Mouse (Mus musculus): ENCODE results near the gene Grip1.
"Not testable (repeated sequence)": the region's sequence is repeated elsewhere in the genome, so short reads cannot be mapped to it uniquely, and the experiment has no call there.

Gene Grip1

DNA sequence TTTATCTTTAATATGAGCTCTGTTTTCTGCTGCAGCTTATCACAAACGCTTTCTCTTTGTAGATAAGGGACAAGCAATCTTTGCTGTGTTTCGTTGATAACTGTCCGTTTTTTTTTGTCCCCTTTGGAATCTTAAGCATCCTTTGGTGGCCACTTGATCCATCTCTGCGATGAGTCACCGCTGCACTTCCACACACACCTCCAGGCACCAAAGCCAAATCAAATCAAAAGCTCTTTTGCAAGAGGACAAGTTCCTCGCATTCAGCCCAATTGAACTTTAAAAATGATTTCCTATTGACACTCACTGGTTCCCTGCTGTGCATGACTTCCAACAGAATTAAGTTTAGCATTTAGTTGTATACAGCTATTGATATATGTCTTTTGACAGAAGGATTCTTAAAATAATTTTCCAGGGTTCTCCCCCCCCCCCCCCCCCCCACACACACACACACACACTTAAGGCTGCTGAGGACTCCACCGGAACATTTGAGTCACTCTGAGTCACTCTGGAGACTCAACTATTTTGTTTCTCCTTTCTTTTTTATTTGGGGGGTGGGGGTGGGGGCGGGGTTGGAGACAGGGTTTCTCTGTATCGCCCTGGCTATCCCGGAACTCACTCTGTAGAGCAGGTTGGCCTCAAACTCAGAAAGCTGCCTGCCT, 607.1 kb downstream of the Grip1 start:
- DNase-seq (ENCODE audit: low read depth, low spot score): no peak

DNA sequence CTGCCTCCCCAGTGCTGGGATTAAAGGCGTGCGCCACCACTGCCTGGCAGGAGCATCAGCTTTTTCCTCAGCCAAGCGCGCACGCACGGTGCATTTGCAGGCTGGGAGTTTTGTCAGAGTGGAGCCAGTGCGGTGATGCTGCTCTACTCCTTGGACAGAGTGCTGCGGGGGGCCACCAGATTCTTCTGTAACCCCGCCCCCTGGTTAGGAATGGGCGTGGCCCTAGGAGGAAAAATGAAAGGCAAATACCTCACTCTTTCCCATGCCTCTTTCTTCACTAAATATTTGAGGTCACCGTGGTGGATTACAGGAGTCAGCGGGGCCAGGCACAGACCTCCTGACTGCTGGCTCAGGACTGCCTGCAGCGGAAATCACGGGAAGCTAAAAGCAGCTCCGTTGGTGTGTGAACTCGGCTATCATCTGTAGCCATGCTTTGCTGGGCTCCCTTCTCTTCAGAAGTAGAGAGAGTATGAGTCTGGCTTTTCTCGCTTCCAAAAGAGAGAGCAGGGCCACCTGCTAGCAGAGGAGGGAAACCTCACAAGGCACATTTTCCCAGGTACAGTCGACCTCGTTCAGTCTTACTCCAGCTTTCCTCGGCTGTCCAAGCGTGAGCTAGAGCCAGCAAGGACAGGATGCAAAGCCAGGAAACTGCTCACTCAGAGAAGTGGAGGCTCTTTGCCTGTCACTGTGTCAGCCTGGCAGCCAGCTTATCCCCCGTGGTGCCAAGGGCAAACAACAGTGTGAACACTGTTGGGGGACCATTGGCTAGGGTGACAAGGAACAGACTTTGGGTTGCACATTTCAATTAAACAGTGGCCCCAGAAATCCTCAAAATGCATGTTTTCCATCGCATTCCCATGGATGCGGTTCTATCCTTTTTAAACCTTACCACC, 607.9 kb downstream of the Grip1 start:
- DNase-seq (ENCODE audit: low read depth, low spot score): peak; percentile 70

DNA sequence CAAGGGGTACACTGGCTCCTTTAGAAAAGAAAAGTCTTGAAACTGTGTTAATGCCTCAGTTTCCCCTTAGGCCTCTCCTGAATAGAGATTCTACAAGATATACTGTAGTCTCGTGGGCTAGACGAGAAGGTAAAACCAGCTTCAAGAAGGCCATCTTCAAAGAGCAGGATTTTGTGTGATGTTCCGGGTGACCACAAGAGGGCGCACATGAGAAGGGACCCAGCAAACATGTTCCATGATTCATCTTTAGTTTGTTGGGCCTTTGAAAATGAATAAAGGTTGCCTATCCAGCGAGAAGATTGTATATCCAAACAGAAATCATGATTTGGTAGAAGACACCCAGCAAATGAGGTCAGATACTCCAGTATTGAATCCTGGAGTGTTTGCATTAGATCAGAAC, 610.8 kb downstream of the Grip1 start:
- peak; percentile 73 for DNase-seq (ENCODE audit: low read depth, low spot score)

DNA sequence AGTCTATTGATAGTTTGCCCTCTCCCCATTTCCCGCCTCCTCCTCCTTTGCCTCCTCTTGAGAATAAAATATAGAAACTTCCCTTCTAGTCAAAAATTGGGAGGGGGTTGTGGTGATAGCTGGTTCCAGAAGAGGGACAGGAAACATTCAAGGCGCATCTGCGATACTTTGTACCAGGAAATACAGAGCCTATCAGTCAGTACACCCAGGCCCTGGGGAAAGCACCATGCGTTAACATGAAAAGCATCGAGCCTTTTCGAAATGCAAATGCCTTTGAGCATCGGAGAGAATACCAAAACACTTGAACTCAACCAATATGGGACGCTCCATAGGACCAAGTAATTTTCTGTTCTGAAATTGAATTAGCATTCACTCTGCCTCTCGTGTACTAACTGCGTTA, 612.7 kb downstream of the Grip1 start:
- DNase-seq (ENCODE audit: low read depth, low spot score): no peak

DNA sequence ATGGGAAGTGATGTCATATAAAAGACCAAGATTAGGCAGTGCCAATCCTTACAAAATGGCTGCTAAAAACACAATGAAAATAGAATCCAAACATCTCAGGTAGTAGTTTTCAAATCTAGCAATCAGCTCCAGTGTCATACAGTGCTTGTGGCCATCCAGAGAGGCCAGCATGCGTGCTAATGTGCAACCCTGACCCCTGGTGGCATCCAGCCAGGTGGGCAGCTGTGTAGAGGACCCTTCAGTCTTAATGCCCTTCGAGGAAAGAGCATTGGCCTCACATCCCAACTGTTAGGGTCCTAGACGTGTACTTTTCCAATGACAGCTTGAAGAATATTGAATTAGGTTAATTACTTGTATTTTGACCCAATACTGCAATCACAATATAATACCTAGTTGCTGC, 624.2 kb downstream of the Grip1 start:
- no peak for DNase-seq (ENCODE audit: low read depth, low spot score)

DNA sequence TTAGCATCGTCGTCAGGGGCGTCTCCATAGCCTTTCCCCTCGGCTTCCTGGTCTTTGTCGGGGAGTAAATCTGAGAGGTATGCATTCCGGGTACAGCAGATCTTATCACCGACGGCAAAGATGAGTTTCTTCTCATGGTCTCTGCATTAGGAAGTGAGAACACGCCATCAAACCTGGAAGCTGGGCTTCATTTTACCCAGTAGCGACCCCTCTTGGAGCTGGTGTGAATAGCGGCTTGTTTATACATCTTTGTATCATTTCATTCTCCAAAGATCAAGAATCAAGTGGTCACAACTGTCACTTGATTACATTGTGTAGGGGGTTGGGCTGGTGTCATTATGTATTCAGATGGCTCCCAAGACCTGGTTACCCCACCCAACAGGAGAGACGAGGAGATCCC, 638.9 kb downstream of the Grip1 start:
- DNase-seq (ENCODE audit: low read depth, low spot score): peak; percentile 73

DNA sequence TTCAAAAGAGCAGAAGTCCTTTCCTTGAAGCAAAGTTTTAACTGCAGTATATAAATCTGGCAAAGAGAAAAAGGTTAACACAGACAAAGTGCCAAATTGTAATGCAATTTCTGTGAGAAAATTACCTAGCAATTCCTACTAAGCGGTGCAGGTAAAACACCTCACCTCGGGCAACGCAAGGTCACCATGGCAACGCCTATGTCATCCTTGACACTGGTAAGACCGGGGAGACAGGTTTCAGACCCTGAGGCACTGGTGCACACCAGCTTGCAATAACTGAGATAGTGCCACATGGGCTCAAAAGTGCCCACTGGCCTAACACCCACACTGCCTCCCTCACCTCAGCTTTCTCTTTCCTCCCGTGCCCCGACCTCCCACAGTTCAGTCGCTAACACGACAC, 641.5 kb downstream of the Grip1 start:
- peak; percentile 55 for DNase-seq (ENCODE audit: low read depth, low spot score)

DNA sequence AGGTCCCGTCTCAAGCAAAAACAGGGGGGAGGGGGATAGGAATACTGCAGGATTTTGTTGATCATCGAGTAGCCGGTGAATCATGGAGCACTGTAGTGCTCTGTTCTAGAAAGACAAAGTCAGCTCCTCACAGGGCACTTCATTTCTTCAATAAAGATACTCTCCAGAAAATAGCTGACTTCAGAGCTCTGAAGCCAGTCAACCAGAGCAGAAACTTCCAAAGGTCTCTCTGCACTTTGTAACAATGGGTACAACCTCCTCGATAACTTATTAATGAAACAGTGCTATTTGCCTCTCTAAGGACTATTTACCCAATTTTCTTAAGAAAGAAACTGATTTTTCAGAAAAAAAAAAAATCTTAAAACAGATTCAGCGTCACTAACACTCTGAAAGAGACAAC, 642.1 kb downstream of the Grip1 start:
- no peak for DNase-seq (ENCODE audit: low read depth, low spot score)

DNA sequence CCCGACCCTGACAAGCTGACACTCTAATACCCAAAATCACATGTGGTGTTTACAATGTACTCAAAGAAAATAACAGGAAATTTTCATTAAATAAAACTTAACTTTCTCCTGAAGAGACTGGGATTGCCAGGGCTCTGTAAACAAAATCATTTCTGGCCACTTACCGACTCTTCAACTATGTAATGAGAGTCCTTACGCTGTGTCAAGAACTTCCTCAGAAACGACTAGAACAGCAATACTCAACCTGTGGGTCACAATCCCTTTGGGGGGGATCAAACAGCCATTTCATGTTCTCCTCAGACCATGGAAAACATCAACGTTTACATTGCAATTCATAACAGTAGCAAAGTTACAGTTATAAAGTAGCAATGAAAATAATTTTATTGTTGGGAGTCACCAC, 643.9 kb downstream of the Grip1 start:
- DNase-seq (ENCODE audit: low read depth, low spot score): no peak

DNA sequence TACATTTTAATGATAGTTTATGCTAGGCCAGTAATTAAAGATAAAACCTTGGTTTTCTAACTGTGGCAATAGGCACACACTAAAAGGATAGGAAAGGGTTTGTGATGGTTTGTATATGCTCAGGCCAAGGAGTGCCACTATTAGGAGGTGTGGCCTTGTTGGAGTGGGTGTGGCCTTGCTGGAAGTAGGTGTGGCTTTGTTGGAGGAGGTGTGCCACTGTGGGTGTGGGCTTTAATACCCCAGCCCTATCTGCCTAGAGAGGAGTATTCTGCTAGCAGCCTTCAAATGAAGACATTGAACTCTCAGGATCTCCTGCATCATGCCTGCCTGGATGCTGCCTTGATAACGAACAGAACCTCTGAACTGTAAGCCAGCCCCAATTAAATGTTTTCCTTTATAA, 647.2 kb downstream of the Grip1 start:
- DNase-seq (ENCODE audit: low read depth, low spot score): peak; percentile 71

DNA sequence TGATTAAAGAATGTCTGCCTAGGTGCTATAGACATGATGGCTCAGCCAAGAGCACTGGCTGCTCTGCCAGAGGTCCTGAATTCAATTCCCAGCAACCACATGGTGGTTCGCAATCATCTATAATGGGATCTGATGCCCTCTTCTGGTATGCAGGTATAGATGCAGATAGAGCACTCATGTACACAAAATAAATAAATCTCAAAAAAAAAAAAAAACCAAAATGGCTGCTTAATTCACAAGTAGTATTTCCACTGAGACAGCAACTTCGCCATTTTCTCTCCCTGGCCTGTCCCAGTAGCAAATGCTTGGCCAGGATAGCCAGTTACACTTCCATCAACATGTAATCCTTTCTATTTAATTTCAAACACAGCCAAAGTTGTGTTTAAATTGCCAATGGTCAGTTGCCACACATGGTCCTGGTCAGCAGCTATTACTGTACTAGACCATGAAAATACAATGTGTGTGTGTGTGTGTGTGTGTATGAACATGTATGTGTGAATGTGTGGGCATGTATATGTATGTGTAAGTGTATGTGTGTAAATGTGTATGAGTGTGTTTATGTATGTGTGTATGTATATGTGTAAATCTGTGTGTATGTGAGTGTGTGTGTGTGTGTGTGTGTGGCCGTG, 658.2 kb downstream of the Grip1 start:
- DNase-seq (ENCODE audit: low read depth, low spot score): no peak

DNA sequence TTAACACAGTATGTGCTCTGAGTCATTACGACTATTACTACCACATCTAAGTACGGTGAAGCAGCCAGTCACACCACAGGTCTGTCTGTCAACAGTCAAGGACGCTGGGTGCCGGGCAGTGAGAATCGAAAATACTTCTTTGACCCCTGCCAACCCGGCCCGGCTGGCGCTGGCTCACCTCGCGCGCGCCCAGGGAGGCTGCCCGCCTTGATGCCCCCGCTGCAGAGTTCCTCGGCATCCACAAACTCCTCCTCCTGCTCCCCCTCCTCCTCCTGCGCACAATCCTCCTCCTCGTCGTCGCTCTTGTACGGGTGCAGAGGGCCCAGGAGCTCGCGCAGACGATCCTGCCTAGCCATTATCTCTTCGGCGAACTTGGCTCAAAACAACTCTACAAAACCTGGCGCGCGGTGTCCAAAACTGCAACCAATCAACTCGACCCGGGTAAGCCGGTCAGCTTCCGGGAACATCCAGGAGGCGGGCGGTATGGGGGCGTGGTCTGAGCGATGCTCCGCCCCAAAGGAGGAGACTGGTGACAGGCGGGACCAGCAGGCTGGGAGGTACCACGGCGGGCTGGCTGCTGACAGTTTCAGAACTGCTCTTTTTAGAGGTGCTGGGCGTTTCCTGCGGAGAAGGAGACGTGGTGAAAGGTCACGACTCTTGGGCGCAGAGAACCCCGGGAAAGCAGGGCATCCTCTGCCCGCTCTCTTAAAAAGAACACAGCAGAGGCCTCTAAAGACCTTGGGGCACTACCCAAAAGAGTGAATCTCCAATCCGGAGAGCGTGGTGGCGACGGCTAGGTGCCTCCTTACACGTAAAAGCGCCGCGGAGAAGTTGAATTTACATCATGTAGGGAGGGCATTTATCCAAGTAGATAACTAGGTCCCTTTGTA, 659.1 kb downstream of the Grip1 start, which contains the start of gene Helb:
TSS of gene Helb (minus strand) at position 481 of the 890 bp plus-strand sequence.
- DNase-seq (ENCODE audit: low read depth, low spot score): peak; percentile 98

DNA sequence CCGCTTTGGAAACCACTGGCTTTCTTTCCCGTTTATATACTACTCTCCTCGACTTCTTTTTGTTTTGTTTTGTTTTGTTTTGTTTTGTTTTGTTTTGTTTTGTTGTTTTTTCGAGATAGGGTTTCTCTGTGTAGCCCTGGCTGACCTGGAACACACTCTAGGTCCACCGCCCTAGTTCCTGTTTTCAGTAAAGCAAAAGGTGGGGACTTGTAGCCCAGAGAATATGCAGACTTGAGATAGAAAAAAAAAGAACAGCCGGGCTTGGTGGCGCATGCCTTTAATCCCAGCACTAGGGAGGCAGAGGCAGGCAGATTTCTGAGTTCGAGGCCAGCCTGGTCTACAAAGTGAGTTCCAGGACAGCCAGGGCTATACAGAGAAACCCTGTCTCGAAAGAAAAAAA, 659.9 kb downstream of the Grip1 start:
- not testable (repeated sequence) for DNase-seq (ENCODE audit: low read depth, low spot score)

DNA sequence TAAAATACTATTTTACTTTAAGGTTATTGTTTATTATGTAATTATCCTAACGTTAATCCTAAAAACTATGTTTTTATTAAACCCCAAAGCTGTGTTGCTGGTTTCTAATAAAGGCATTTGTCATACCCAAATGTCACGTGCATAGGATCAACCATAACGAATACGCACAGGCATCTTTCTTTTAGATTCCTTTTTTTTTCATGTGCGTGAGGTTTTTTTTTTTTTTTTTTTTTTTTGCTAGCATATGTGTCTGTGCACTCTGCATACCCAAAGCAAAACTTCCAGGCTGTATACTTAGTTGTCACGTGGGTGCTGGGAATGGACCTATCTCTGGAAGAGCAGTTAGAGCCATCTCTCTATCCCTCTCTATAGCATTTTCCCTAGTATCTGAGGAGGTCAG, 660.4 kb downstream of the Grip1 start:
- DNase-seq (ENCODE audit: low read depth, low spot score): no peak

DNA sequence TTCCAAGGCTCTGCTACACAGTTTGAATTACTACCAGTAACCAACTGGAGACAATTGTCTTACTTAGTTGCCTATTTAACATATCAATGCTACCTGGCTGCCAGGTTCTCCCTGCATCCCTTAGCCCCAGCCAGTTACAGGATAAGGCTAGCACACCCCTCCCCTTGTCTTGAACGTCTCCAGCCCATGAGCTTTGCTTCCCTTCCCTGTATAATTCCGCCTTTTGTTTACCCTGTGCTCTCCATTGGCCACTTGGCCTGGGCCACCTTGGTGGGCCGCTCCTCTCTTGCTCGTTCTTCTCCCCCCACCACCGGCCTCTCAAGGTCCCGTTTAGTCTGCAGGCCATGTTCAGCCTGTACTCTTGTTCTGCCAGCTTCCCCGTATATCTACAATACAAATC, 660.9 kb downstream of the Grip1 start:
- DNase-seq (ENCODE audit: low read depth, low spot score): peak; percentile 97

DNA sequence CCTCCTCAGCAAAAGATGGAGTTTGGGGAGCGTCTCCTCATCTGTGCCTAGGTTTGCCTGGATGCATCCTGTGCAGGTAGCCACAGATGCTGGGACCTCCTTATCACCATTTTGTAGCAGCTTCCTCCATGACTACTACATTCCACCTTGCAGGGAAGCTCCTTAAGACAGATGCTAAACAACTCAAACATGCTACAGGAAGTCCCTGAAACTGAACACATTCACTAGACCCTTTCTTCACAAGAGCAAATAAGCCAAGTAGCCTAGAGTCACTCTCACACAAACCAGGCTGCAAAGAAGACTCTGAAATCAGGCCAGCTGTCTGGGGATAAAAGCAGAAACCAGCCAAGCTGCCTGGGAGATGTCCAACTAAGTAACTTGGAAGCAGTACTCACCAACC, 661.6 kb downstream of the Grip1 start:
- DNase-seq (ENCODE audit: low read depth, low spot score): peak; percentile 54

DNA sequence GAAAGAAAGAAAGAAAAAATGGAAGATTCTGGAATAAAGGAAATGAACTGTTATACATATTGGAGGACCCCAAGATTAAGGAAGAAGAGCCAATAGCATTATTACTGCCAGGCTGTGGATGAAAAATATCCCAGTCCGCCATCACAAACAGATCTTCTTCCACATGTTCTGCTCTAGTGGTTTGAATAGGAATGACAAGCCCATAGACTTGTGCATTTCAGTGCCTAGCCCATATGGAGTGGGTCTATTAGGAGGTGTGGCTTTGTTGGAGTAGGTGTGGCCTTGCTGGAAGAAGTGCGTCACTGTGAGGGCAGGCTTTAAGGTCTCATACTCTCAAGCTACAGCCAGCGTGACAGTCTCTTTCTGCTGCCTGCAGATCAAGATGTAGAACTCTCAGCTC, 670.1 kb downstream of the Grip1 start:
- peak; percentile 95 for DNase-seq (ENCODE audit: low read depth, low spot score)

DNA sequence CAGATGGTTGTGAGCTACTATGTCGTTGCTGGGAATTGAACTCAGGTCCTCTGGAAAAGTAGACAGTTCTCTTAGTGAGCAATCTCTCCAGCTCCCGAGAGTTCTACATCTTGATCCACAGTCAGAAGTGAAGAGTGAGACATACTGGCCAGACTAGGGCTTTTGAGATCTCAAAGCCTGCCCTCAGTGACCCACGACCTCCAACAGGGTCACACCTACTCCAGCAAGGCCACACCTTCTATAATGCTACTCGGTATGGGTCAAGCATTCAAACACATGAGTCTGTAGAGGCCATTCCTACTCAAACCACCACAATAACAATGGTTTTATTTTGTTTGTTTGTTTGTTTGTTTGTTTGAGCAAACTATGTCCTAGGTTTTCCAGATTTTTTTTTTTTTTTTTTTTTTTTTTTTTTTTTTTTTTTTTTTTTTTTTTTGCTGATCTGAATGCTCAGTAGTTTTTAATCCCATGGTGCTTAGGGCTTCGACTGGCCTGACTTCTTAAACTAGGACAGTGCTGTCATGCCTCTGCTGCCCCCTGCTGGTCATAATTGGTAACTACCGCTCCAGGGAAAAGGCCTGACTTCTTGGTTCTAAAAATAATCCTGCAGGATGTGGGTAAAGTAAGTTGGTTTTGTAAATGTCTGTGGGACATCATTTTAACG, 671.3 kb downstream of the Grip1 start:
- DNase-seq (ENCODE audit: low read depth, low spot score): peak; percentile 89

DNA sequence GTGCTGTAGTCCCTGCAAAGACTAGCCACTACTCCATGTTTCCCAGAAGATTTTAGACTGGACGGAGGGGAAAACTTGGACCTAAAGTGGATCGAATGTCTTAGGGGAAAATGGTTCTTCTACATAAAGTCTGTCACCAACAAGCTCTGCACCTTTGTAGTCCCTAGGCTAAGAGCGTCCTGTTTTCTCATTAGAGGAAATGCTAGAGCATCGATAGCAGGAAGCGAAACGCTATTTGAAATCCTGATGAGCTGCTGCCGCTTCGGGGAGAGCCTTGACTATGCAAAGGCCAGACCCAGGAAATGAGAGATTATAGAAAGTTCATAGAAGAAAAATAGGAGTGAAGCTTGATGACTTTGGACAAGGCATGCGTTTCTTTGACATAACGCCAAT, 671.8 kb downstream of the Grip1 start:
- DNase-seq (ENCODE audit: low read depth, low spot score): no peak

DNA sequence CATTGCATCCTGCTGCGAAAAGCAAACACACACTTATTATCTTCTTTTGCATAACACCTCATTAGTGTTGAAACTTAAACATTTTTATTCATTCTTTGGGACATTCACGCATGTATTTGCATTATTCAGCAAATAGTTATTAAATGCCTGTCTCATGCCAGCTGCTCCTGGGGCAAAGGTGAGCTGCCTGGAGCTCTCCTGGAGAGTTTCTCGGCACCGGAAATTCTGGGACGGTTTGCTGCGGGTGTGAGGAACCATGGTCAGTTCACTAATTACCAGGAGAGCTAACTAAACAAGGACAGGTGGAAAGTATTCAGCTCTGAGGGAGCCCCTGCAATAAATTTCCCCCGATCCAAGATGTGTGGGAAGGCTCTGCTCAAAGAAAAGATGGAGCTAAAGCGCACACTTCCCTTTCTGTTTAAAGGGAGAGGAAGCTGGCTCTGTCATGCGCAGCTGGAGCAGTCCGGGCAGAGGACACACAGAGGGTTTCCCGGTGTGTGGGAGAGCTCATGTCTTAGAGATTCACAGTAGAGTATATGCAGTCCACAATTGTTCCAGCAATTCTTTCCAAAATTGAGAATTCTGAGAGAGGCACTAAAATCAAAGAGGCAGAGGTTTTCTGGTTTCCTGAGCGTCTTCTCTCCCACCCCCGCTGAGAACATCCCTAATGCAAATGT, 675.1 kb downstream of the Grip1 start:
- DNase-seq (ENCODE audit: low read depth, low spot score): no peak

Data from R1 (cell line).